Mouse (Mus musculus): ENCODE measurements around the gene Synj2. TPM values are rescaled to one million over a fixed set of nuclear protein-coding genes. Genes with fewer than 3 reads are reported as not detected.

Synj2 gene
- total and polyA plus RNA-seq, 3 experiments: 1.2 to 2.5 TPM; not detected in 1

GRCm38 (mm10) chr17:5914217-5914616, 26.9 kb upstream of the Synj2 start:
- no peak for TF ChIP-seq CHD2 (IDR thresholded peaks at IDR 0.05; ENCODE audit: low read length)
- TF ChIP-seq E2F4 (IDR thresholded peaks at IDR 0.05; ENCODE audit: borderline replicate concordance, low read depth, low read length): no peak
- no peak for TF ChIP-seq MAZ (IDR thresholded peaks at IDR 0.05; ENCODE audit: low read depth, low read length)
- no peak for TF ChIP-seq NELFE (IDR thresholded peaks at IDR 0.05; ENCODE audit: low read depth, low read length)
- no peak for TF ChIP-seq UBTF (IDR thresholded peaks at IDR 0.05; ENCODE audit: borderline replicate concordance, insufficient read depth, low read depth, low read length)
- no peak for TF ChIP-seq MAFK (IDR thresholded peaks at IDR 0.05; ENCODE audit: borderline replicate concordance, low read depth, low read length)
- TF ChIP-seq KAT2A (conservative IDR thresholded peaks at IDR 0.05; ENCODE audit: low read depth, low read length): no peak
- TF ChIP-seq ZMIZ1 (IDR thresholded peaks at IDR 0.05; ENCODE audit: low read depth, low read length): no peak
- TF ChIP-seq GABPA (IDR thresholded peaks at IDR 0.05; ENCODE audit: low read depth, low read length): no peak
- TF ChIP-seq EP300 (IDR thresholded peaks at IDR 0.05; ENCODE audit: low read depth in 1 of 2, low read length in 2 of 2): no peak
- no peak for TF ChIP-seq POLR2AphosphoS5 (IDR thresholded peaks at IDR 0.05; ENCODE audit: borderline replicate concordance, low read depth, low read length)
- TF ChIP-seq SIN3A (IDR thresholded peaks at IDR 0.05; ENCODE audit: low read length): no peak
- TF ChIP-seq MYB (IDR thresholded peaks at IDR 0.05; ENCODE audit: low read depth, low read length): no peak
- TF ChIP-seq CTCF (IDR thresholded peaks at IDR 0.05 in 2 of 3, conservative IDR thresholded peaks at IDR 0.05 in 1 of 3; ENCODE audit: control insufficient read depth in 1 of 3, insufficient read depth in 1 of 3, low read depth in 2 of 3, low read length in 3 of 3, poor library complexity in 1 of 3, severe bottlenecking in 1 of 3): no peak
- TF ChIP-seq GATA1 (IDR thresholded peaks at IDR 0.05; ENCODE audit: low read depth, low read length): no peak
- no peak for TF ChIP-seq NRF1 (IDR thresholded peaks at IDR 0.05; ENCODE audit: insufficient read depth, low read depth, low read length, poor library complexity, severe bottlenecking)
- TF ChIP-seq POLR2AphosphoS2 (IDR thresholded peaks at IDR 0.05; ENCODE audit: low read length): no peak
- H3K36me3 ChIP-seq (ENCODE audit: control insufficient read depth in 1 of 2, insufficient read depth in 2 of 2, low read length in 2 of 2): no peaks in the 10 kb centered on the region; a peak in 1 of 4 replicates
- H3K9me3 ChIP-seq (replicated peaks; ENCODE audit: insufficient read depth, low read length): no peaks in the 10 kb centered on the region
- no peak for DNase-seq (ENCODE audit: low read depth, low spot score)
- no peaks in the 10 kb centered on the region for H3K27me3 ChIP-seq (ENCODE audit: control insufficient read depth in 1 of 2, insufficient read depth in 2 of 2, low read length in 2 of 2)
- H3K9ac ChIP-seq (ENCODE audit: control insufficient read depth, low read depth, low read length, poor library complexity, severe bottlenecking): no peak overlapping the region
- no peak overlapping the region for H3K4me3 ChIP-seq (ENCODE audit: control insufficient read depth in 1 of 2, insufficient read depth in 1 of 2, low read depth in 2 of 2, low read length in 2 of 2)
- no peaks in the 10 kb centered on the region for H3K79me2 ChIP-seq (ENCODE audit: control insufficient read depth, insufficient read depth, low read length, poor library complexity)
- H3K4me1 ChIP-seq (ENCODE audit: control insufficient read depth in 1 of 2, insufficient read depth in 2 of 2, low read length in 2 of 2): no peaks in the 10 kb centered on the region
- H3K27ac ChIP-seq (ENCODE audit: control insufficient read depth, low read depth, low read length): no peak overlapping the region

DNA sequence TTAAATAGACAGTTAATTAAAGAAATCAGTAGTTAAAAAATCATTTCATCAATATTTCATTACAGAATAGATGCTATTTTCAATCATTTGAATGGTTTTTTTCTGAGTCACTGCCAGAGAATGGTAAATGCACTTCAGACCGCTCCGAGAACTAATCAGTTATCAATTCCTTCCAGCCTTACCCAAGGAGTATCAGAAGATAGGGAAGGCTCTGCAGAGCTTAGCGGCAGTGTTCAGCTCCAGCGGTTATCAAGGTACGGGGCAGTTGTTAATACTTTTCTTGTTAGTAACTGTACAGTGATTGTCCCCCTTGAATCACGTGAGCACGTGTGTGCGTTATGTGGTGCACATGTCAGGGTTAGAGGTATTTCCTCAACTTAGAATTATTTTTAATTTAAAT, 19.1 kb upstream of the Synj2 start:
- no peaks in the 10 kb centered on the region for H3K9me3 ChIP-seq (replicated peaks; ENCODE audit: insufficient read depth, low read length)
- no peak overlapping the region for H3K9ac ChIP-seq (ENCODE audit: control insufficient read depth, low read depth, low read length, poor library complexity, severe bottlenecking)
- H3K79me2 ChIP-seq (ENCODE audit: control insufficient read depth, insufficient read depth, low read length, poor library complexity): no peaks in the 10 kb centered on the region
- H3K4me1 ChIP-seq (ENCODE audit: control insufficient read depth in 1 of 2, insufficient read depth in 2 of 2, low read length in 2 of 2): no peaks in the 10 kb centered on the region
- peaks cover 0 to 1% of the 10 kb centered on the region in 2 experiments; a peak in 1 of 4 replicates for H3K36me3 ChIP-seq (ENCODE audit: control insufficient read depth in 1 of 2, insufficient read depth in 2 of 2, low read length in 2 of 2)
- no peak overlapping the region for H3K27ac ChIP-seq (ENCODE audit: control insufficient read depth, low read depth, low read length)
- H3K27me3 ChIP-seq (ENCODE audit: control insufficient read depth in 1 of 2, insufficient read depth in 2 of 2, low read length in 2 of 2): no peaks in the 10 kb centered on the region
- TF ChIP-seq CHD1 (IDR thresholded peaks at IDR 0.05; ENCODE audit: low read depth, low read length) (no peak), SMC3 (IDR thresholded peaks at IDR 0.05; ENCODE audit: low read depth, low read length) (no peak), MAZ (IDR thresholded peaks at IDR 0.05; ENCODE audit: low read depth, low read length) (no peak), EP300 (IDR thresholded peaks at IDR 0.05; ENCODE audit: low read depth in 1 of 2, low read length in 2 of 2) (no peak), ZKSCAN1 (IDR thresholded peaks at IDR 0.05; ENCODE audit: low read depth, low read length) (no peak), MYC (IDR thresholded peaks at IDR 0.05; ENCODE audit: low read depth, low read length) (no peak), CTCF (IDR thresholded peaks at IDR 0.05 in 2 of 3, conservative IDR thresholded peaks at IDR 0.05 in 1 of 3; ENCODE audit: control insufficient read depth in 1 of 3, insufficient read depth in 1 of 3, low read depth in 2 of 3, low read length in 3 of 3, poor library complexity in 1 of 3, severe bottlenecking in 1 of 3) (no peak), UBTF (IDR thresholded peaks at IDR 0.05; ENCODE audit: borderline replicate concordance, insufficient read depth, low read depth, low read length) (no peak), HCFC1 (IDR thresholded peaks at IDR 0.05; ENCODE audit: low read depth, low read length) (no peak), MXI1 (IDR thresholded peaks at IDR 0.05; ENCODE audit: low read depth, low read length) (no peak), BHLHE40 (IDR thresholded peaks at IDR 0.05; ENCODE audit: borderline replicate concordance, low read depth, low read length) (no peak), ZNF384 (IDR thresholded peaks at IDR 0.05; ENCODE audit: low read depth, low read length) (no peak), GABPA (IDR thresholded peaks at IDR 0.05; ENCODE audit: low read depth, low read length) (no peak), ZC3H11A (IDR thresholded peaks at IDR 0.05; ENCODE audit: low read depth, low read length) (no peak)
- no peak for DNase-seq (ENCODE audit: low read depth, low spot score)
- no peak overlapping the region for H3K4me3 ChIP-seq (ENCODE audit: control insufficient read depth in 1 of 2, insufficient read depth in 1 of 2, low read depth in 2 of 2, low read length in 2 of 2)
